Mouse (Mus musculus) layer of hippocampus, postnatal 14 days (tissue): ENCODE measurements at regions not wholly inside any gene's neighbourhood (a gene's known extent, or its start where the extent isn't known, plus 50 kb on each side); places are given as distances from the start of the nearest gene placed in this dataset.

Experiments used
- DNase-seq, 2 experiments: peaks; one replicate each; pipeline ENCODE4 v3.0.0; 2021 to 2022; ENCODE audit warnings: low spot score in 2 of 2, mixed read lengths in 1 of 2

- DNase-seq = peak; percentile 4 to 11
These were observed 63.5 kb upstream of the Ndst3 start for GRCm38 (mm10) chr3:123754011-123754610.

GRCm38 (mm10) chr3:123754927-123755326, 64.3 kb upstream of the Ndst3 start:
- peak in 1 of 2 experiments; percentile 15 for DNase-seq

- no peak for DNase-seq
These were observed 75.4 kb upstream of the Ndst3 start for GRCm38 (mm10) chr3:123765911-123766556.

- no peak for DNase-seq
These were observed 75.9 kb upstream of the Ndst3 start for GRCm38 (mm10) chr3:123766557-123766913.

- no peak for DNase-seq
These were observed 89.9 kb upstream of the Ndst3 start for GRCm38 (mm10) chr3:123780507-123780906.

- no peak for DNase-seq
These were observed 90.9 kb upstream of the Ndst3 start for GRCm38 (mm10) chr3:123781581-123781980.

- DNase-seq = no peak
These were observed 93.5 kb upstream of the Ndst3 start for GRCm38 (mm10) chr3:123784127-123784526.

GRCm38 (mm10) chr3:123794011-123794410, 103.4 kb upstream of the Ndst3 start:
- no peak for DNase-seq

- DNase-seq = no peak
These were observed 114.7 kb upstream of the Ndst3 start for GRCm38 (mm10) chr3:123805338-123805737.

GRCm38 (mm10) chr3:123806050-123806449, 115.4 kb upstream of the Ndst3 start:
- DNase-seq = no peak

- DNase-seq = peak in 1 of 2 experiments; percentile 4
These were observed 115.9 kb upstream of the Ndst3 start for GRCm38 (mm10) chr3:123806546-123806945.

GRCm38 (mm10) chr3:123810018-123810942, 119.6 kb upstream of the Ndst3 start:
- DNase-seq = no peak

GRCm38 (mm10) chr3:123810943-123811499, 120.4 kb upstream of the Ndst3 start:
- no peak for DNase-seq

- DNase-seq = no peak
These were observed 138.1 kb upstream of the Ndst3 start for GRCm38 (mm10) chr3:123828790-123829189.

- no peak for DNase-seq
These were observed 147.9 kb upstream of the Ndst3 start for GRCm38 (mm10) chr3:123838385-123839170.

- DNase-seq = no peak
These were observed 155.9 kb upstream of the Ndst3 start for GRCm38 (mm10) chr3:123846554-123846953.

- DNase-seq = no peak
These were observed 158.0 kb upstream of the Ndst3 start for GRCm38 (mm10) chr3:123848663-123849062.

GRCm38 (mm10) chr3:123852889-123853288, 162.2 kb upstream of the Ndst3 start:
- DNase-seq = no peak

- DNase-seq = no peak
These were observed 183.1 kb upstream of the Ndst3 start for GRCm38 (mm10) chr3:123873709-123874108.

- no peak for DNase-seq
These were observed 203.0 kb upstream of the Ndst3 start for GRCm38 (mm10) chr3:123893691-123894090.
